Mouse (Mus musculus) adrenal gland, postnatal 10 days (tissue): ENCODE results near the gene Hoxb7. TPM values are rescaled to one million over a fixed set of nuclear protein-coding genes. Genes with fewer than 3 reads are reported as not detected.

ENCODE experiments used
- DNase-seq: peaks from one replicate; pipeline ENCODE4 v3.0.0; 2021; ENCODE audit warnings: mixed read lengths
- total RNA-seq, 2 experiments: library from RNA; stranded (reverse); gene quantifications; 2 replicates each; pipeline ENCODE4 v1.2.3; 2021

Gene Hoxb7
- total RNA-seq, 2 experiments from 2014 or later = 27.3 to 27.7 TPM

- no peak for DNase-seq
These were observed 27.5 kb downstream of the Hoxb7 start for GRCm38 (mm10) chr11:96313806-96314428.

GRCm38 (mm10) chr11:96314671-96315343, 28.4 kb downstream of the Hoxb7 start:
- peak; percentile 71 for DNase-seq

GRCm38 (mm10) chr11:96315344-96315681, 28.9 kb downstream of the Hoxb7 start:
- no peak for DNase-seq

- no peak for DNase-seq
These were observed 30.5 kb downstream of the Hoxb7 start for GRCm38 (mm10) chr11:96316696-96317607.

GRCm38 (mm10) chr11:96317608-96318367, 31.4 kb downstream of the Hoxb7 start, which contains the start of gene Hoxb4:
Hoxb4 (plus strand) TSS chr11:96318267.
- DNase-seq = peak; percentile 47

- DNase-seq = peak; percentile 89
These were observed 32.1 kb downstream of the Hoxb7 start for GRCm38 (mm10) chr11:96318368-96319070.

- peak; percentile 67 for DNase-seq
These were observed 32.9 kb downstream of the Hoxb7 start for GRCm38 (mm10) chr11:96319071-96319902.

GRCm38 (mm10) chr11:96319910-96320309, 33.5 kb downstream of the Hoxb7 start:
- DNase-seq = peak; percentile 72

- peak; percentile 60 for DNase-seq
These were observed 34.3 kb downstream of the Hoxb7 start for GRCm38 (mm10) chr11:96320688-96321087.

- peak; percentile 48 for DNase-seq
These were observed 35.4 kb downstream of the Hoxb7 start for GRCm38 (mm10) chr11:96321846-96322245.

GRCm38 (mm10) chr11:96322738-96323137, 36.3 kb downstream of the Hoxb7 start:
- DNase-seq = no peak

GRCm38 (mm10) chr11:96323154-96323553, 36.7 kb downstream of the Hoxb7 start, which contains the start of gene Hoxb3:
Hoxb3 (plus strand) TSS chr11:96323326.
- DNase-seq = no peak

GRCm38 (mm10) chr11:96324125-96324524, 37.7 kb downstream of the Hoxb7 start:
- peak; percentile 46 for DNase-seq

GRCm38 (mm10) chr11:96324965-96325364, 38.5 kb downstream of the Hoxb7 start:
- no peak for DNase-seq

GRCm38 (mm10) chr11:96325747-96326212, 39.4 kb downstream of the Hoxb7 start:
- peak; percentile 43 for DNase-seq

GRCm38 (mm10) chr11:96326705-96327104, 40.3 kb downstream of the Hoxb7 start:
- DNase-seq = no peak

GRCm38 (mm10) chr11:96327122-96327521, 40.7 kb downstream of the Hoxb7 start:
- no peak for DNase-seq

GRCm38 (mm10) chr11:96327750-96328149, 41.3 kb downstream of the Hoxb7 start:
- DNase-seq = no peak

GRCm38 (mm10) chr11:96328605-96329004, 42.2 kb downstream of the Hoxb7 start:
- DNase-seq = no peak

GRCm38 (mm10) chr11:96332105-96332504, 45.7 kb downstream of the Hoxb7 start:
- no peak for DNase-seq
